Comparison of ENCODE assay signal across 8 mouse cellular contexts in genomic region chr6:52172501-52172900, GRCm38 (mm10). TPM values are rescaled to one million over a fixed set of nuclear protein-coding genes. Genes with fewer than 3 reads are reported as not detected.
DNase-seq lines count a peak whose midpoint lies in the region; ATAC-seq and TF ChIP-seq lines count a peak whose summit lies in the region.

No protein-coding gene starts in this region.

- H3K4me2 ChIP-seq in stomach, embryonic 15.5 days, result peak overlapping the region; percentile 77

- WGBS in stomach, embryonic 15.5 days, result under 1% methylated on average over 35 of the region's 35 CpGs

- DNase-seq in adrenal gland, postnatal 36 days, result peak; percentile 95 to 96
- DNase-seq in gastrocnemius, postnatal 10 days, result peak; percentile 83
- DNase-seq in kidney, adult 11 months, result peak; percentile 94
- DNase-seq in lung, adult 18-20 months, result peak; percentile 90 to 93
- DNase-seq in cerebellum, adult 11 months, result no peak

- H3K9ac ChIP-seq in ES-Bruce4 (ENCODE audit: low read depth, poor library complexity, severe bottlenecking), result peak overlapping the region; percentile 28; the same call in 1 of the 2 replicates
- H3K9ac ChIP-seq in stomach, embryonic 15.5 days, result no peak overlapping the region

- no peak for TF ChIP-seq EP300 in ES-Bruce4 (IDR thresholded peaks at IDR 0.05; ENCODE audit: insufficient read depth, low read depth, low read length)

- TF ChIP-seq CTCF in ES-Bruce4 (IDR thresholded peaks at IDR 0.05; ENCODE audit: low read depth, low read length), result no peak

- peak; percentile 71 for ATAC-seq in stomach, embryonic 15.5 days (ENCODE audit: insufficient read depth, low FRiP score, low read depth)
- no peak for ATAC-seq in cerebellum, adult (ENCODE audit: insufficient number of reproducible peaks, low FRiP score, low TSS enrichment)

- TF ChIP-seq POLR2A in ES-Bruce4 (IDR thresholded peaks at IDR 0.05; ENCODE audit: insufficient read depth, low read length), result no peak

- peaks cover 56% of the 10 kb centered on the region for H3K27me3 ChIP-seq in ES-Bruce4 (ENCODE audit: control insufficient read depth, insufficient read depth, low read length, poor library complexity, severe bottlenecking)
- peaks cover 21% of the 10 kb centered on the region for H3K27me3 ChIP-seq in stomach, embryonic 15.5 days (replicated peaks)

- H3K9me3 ChIP-seq in ES-Bruce4 (replicated peaks; ENCODE audit: control insufficient read depth, insufficient read depth, low read length, poor library complexity, severe bottlenecking), result no peaks in the 10 kb centered on the region
- H3K9me3 ChIP-seq in stomach, embryonic 15.5 days, result no peaks in the 10 kb centered on the region

- no peaks in the 10 kb centered on the region for H3K36me3 ChIP-seq in ES-Bruce4 (ENCODE audit: control insufficient read depth, insufficient read depth, low read length, poor library complexity, severe bottlenecking)
- H3K36me3 ChIP-seq in stomach, embryonic 15.5 days, result no peaks in the 10 kb centered on the region

- H3K4me3 ChIP-seq in ES-Bruce4 (ENCODE audit: low read depth, low read length), result peak overlapping the region; percentile 70
- H3K4me3 ChIP-seq in stomach, embryonic 15.5 days (replicated peaks), result peak overlapping the region; percentile 41

- H3K4me1 ChIP-seq in ES-Bruce4 (ENCODE audit: control insufficient read depth, insufficient read depth, low read length), result no peaks in the 10 kb centered on the region
- H3K4me1 ChIP-seq in stomach, embryonic 15.5 days, result peaks cover 31% of the 10 kb centered on the region

- no peak overlapping the region for H3K27ac ChIP-seq in ES-Bruce4 (ENCODE audit: insufficient read depth, low read length)
- peak overlapping the region; percentile 97 for H3K27ac ChIP-seq in stomach, embryonic 15.5 days

RNA-seq across cellular contexts. Expression of gene 5730596B20Rik, which starts 4.8 kb away (rescaled TPM):
- not detected in 2 replicates for polyA plus RNA-seq in ES-Bruce4 (2011; ENCODE audit: insufficient read depth, insufficient read length, low read depth, missing spikeins)
- under 1 TPM; 0.10 to 0.40 TPM for total RNA-seq in adrenal gland, postnatal 36 days (2021)
- under 1 TPM; 0.12 to 0.25 TPM for total RNA-seq in gastrocnemius, postnatal 10 days (2021)
- polyA plus RNA-seq in stomach, embryonic 15.5 days (2015; fragmentation: Nextera tagmentation; extraction: Ambion mirVana), result 2.6 and 3.1 TPM in 2 replicates

RNA-seq across cellular contexts. Expression of gene Hoxa2, which starts 7.9 kb away (rescaled TPM):
- not detected in 2 replicates for polyA plus RNA-seq in ES-Bruce4 (2011; ENCODE audit: insufficient read depth, insufficient read length, low read depth, missing spikeins)
- 1 to 10 TPM; 1.7 to 1.9 TPM for total RNA-seq in adrenal gland, postnatal 36 days (2021)
- total RNA-seq in gastrocnemius, postnatal 10 days (2021), result 1 to 10 TPM in 1 of 2 experiments, under 1 TPM in 1; 0.87 to 1.4 TPM
- polyA plus RNA-seq in stomach, embryonic 15.5 days (2015; fragmentation: Nextera tagmentation; extraction: Ambion mirVana), result 8.8 and 12.2 TPM in 2 replicates

RNA-seq across cellular contexts. Expression of gene Hoxa1, which starts 14.4 kb away (rescaled TPM):
- 2.7 and 2.9 TPM in 2 replicates for polyA plus RNA-seq in ES-Bruce4 (2011; ENCODE audit: insufficient read depth, insufficient read length, low read depth, missing spikeins)
- total RNA-seq in adrenal gland, postnatal 36 days (2021), result under 1 TPM; 0.23 to 0.70 TPM
- under 1 TPM in 1 of 2 experiments, not detected in 1; 0.18 TPM for total RNA-seq in gastrocnemius, postnatal 10 days (2021)
- 1.3 and 2.2 TPM in 2 replicates for polyA plus RNA-seq in stomach, embryonic 15.5 days (2015; fragmentation: Nextera tagmentation; extraction: Ambion mirVana)

RNA-seq across cellular contexts. Expression of gene Hoxa4, which starts 19.1 kb away (rescaled TPM):
- polyA plus RNA-seq in ES-Bruce4 (2011; ENCODE audit: insufficient read depth, insufficient read length, low read depth, missing spikeins), result not detected in 2 replicates
- 1 to 10 TPM; 2.6 to 3.1 TPM for total RNA-seq in adrenal gland, postnatal 36 days (2021)
- 1 to 10 TPM; 7.5 to 8.5 TPM for total RNA-seq in gastrocnemius, postnatal 10 days (2021)
- 4.4 and 5.3 TPM in 2 replicates for polyA plus RNA-seq in stomach, embryonic 15.5 days (2015; fragmentation: Nextera tagmentation; extraction: Ambion mirVana)

RNA-seq across cellular contexts. Expression of gene Hoxa5, which starts 31.9 kb away (rescaled TPM):
- not detected in 2 replicates for polyA plus RNA-seq in ES-Bruce4 (2011; ENCODE audit: insufficient read depth, insufficient read length, low read depth, missing spikeins)
- total RNA-seq in adrenal gland, postnatal 36 days (2021), result 10 to 100 TPM; 14.7 to 27.8 TPM
- 1 to 10 TPM; 2.6 to 3.7 TPM for total RNA-seq in gastrocnemius, postnatal 10 days (2021)
- polyA plus RNA-seq in stomach, embryonic 15.5 days (2015; fragmentation: Nextera tagmentation; extraction: Ambion mirVana), result 19.8 and 20.2 TPM in 2 replicates
